Mouse (Mus musculus): ENCODE measurements around the gene Rdh5.

The Rdh5 gene

GRCm38 (mm10) chr10:128922822-128923012 is at the start of gene Rdh5:
Rdh5 (minus strand) TSS chr10:128922888.
- no peak for DNase-seq (ENCODE audit: extremely low read depth, low read depth)

GRCm38 (mm10) chr10:128970740-128971250 is 48.1 kb upstream of the Rdh5 start:
- DNase-seq (ENCODE audit: extremely low read depth, low read depth): no peak

- no peak for DNase-seq (ENCODE audit: extremely low read depth, low read depth)
Observed at GRCm38 (mm10) chr10:128968341-128968749, 45.7 kb upstream of the Rdh5 start.

GRCm38 (mm10) chr10:128965871-128966270 is 43.2 kb upstream of the Rdh5 start:
- no peak for DNase-seq (ENCODE audit: extremely low read depth, low read depth)

- no peak for DNase-seq (ENCODE audit: extremely low read depth, low read depth)
Observed at GRCm38 (mm10) chr10:128964961-128965360, 42.3 kb upstream of the Rdh5 start.

- no peak for DNase-seq (ENCODE audit: extremely low read depth, low read depth)
Observed at GRCm38 (mm10) chr10:128960590-128961584, 38.2 kb upstream of the Rdh5 start, which contains the start of gene Mettl7b. Mettl7b (minus strand) TSS chr10:128960988.

- no peak for DNase-seq (ENCODE audit: extremely low read depth, low read depth)
Observed at GRCm38 (mm10) chr10:128960142-128960541, 37.5 kb upstream of the Rdh5 start.

- DNase-seq (ENCODE audit: extremely low read depth, low read depth): no peak
Observed at GRCm38 (mm10) chr10:128958340-128958739, 35.7 kb upstream of the Rdh5 start.

- no peak for DNase-seq (ENCODE audit: extremely low read depth, low read depth)
Observed at GRCm38 (mm10) chr10:128950208-128950887, 27.7 kb upstream of the Rdh5 start.

GRCm38 (mm10) chr10:128947496-128947895 is 24.8 kb upstream of the Rdh5 start:
- no peak for DNase-seq (ENCODE audit: extremely low read depth, low read depth)

GRCm38 (mm10) chr10:128945675-128946074 is 23.0 kb upstream of the Rdh5 start:
- peak; percentile 8 for DNase-seq (ENCODE audit: extremely low read depth, low read depth)

- DNase-seq (ENCODE audit: extremely low read depth, low read depth): no peak
Observed at GRCm38 (mm10) chr10:128940475-128941061, 17.9 kb upstream of the Rdh5 start.

GRCm38 (mm10) chr10:128938974-128939373 is 16.3 kb upstream of the Rdh5 start:
- DNase-seq (ENCODE audit: extremely low read depth, low read depth): no peak

- no peak for DNase-seq (ENCODE audit: extremely low read depth, low read depth)
Observed at GRCm38 (mm10) chr10:128938457-128938856, 15.8 kb upstream of the Rdh5 start.

GRCm38 (mm10) chr10:128937756-128938390 is 15.2 kb upstream of the Rdh5 start:
- no peak for DNase-seq (ENCODE audit: extremely low read depth, low read depth)

GRCm38 (mm10) chr10:128935826-128936440 is 13.2 kb upstream of the Rdh5 start:
- no peak for DNase-seq (ENCODE audit: extremely low read depth, low read depth)

- no peak for DNase-seq (ENCODE audit: extremely low read depth, low read depth)
Observed at GRCm38 (mm10) chr10:128934997-128935787, 12.5 kb upstream of the Rdh5 start.

- DNase-seq (ENCODE audit: extremely low read depth, low read depth): no peak
Observed at GRCm38 (mm10) chr10:128933976-128934721, 11.5 kb upstream of the Rdh5 start.

GRCm38 (mm10) chr10:128933574-128933973 is 10.9 kb upstream of the Rdh5 start, which contains the start of gene Itga7:
Itga7 (plus strand) TSS chr10:128933818.
- DNase-seq (ENCODE audit: extremely low read depth, low read depth): no peak

All from MEL-GATA-1-ER (cell line).